Mouse (Mus musculus): Measurements from ENCODE around the gene Actl10. TPM values are rescaled to one million over a fixed set of nuclear protein-coding genes. Genes with fewer than 3 reads are reported as not detected.

The Actl10 gene
- polyA plus RNA-seq, 1 experiment from 2014 or later: not detected

GRCm38 (mm10) chr2:154522334-154522733, 29.2 kb upstream of the Actl10 start:
- Histone ChIP-seq H3K9me3 (replicated peaks; ENCODE audit: control insufficient read depth, low read length) (no peaks in the 10 kb centered on the region), H3K4me3 (ENCODE audit: low read depth, low read length) (no peak overlapping the region), H3K4me1 (ENCODE audit: control insufficient read depth, insufficient read depth, low read length) (no peaks in the 10 kb centered on the region), H3K27me3 (ENCODE audit: control insufficient read depth, insufficient read depth, low read length) (no peaks in the 10 kb centered on the region), H3K27ac (replicated peaks; ENCODE audit: low read depth, low read length) (no peak overlapping the region), H3K4me2 (ENCODE audit: low read depth, low read length) (no peak overlapping the region), H3K36me3 (replicated peaks; ENCODE audit: control insufficient read depth, insufficient read depth, low read depth, low read length) (no peaks in the 10 kb centered on the region; the same call in 1 of the 2 replicates), H3K9ac (replicated peaks; ENCODE audit: low read length) (no peak overlapping the region)
- DNase-seq (ENCODE audit: low spot score) (no peak), ATAC-seq (replicated peaks; ENCODE audit: insufficient number of reproducible peaks, low FRiP score, low TSS enrichment, low read depth) (no peak)
- 89% methylated on average over 5 of the region's 5 CpGs for WGBS

GRCm38 (mm10) chr2:154525285-154525684, 26.3 kb upstream of the Actl10 start:
- H3K27ac ChIP-seq (replicated peaks; ENCODE audit: low read depth, low read length): no peak overlapping the region
- no peak for DNase-seq (ENCODE audit: low spot score)
- H3K4me1 ChIP-seq (ENCODE audit: control insufficient read depth, insufficient read depth, low read length): no peaks in the 10 kb centered on the region
- no peak overlapping the region for H3K9ac ChIP-seq (replicated peaks; ENCODE audit: low read length)
- 92% methylated on average over 2 of the region's 2 CpGs for WGBS
- H3K27me3 ChIP-seq (ENCODE audit: control insufficient read depth, insufficient read depth, low read length): no peaks in the 10 kb centered on the region
- H3K9me3 ChIP-seq (replicated peaks; ENCODE audit: control insufficient read depth, low read length): no peaks in the 10 kb centered on the region
- no peak for ATAC-seq (replicated peaks; ENCODE audit: insufficient number of reproducible peaks, low FRiP score, low TSS enrichment, low read depth)
- H3K4me3 ChIP-seq (ENCODE audit: low read depth, low read length): no peak overlapping the region
- peaks cover 3% of the 10 kb centered on the region for H3K36me3 ChIP-seq (replicated peaks; ENCODE audit: control insufficient read depth, insufficient read depth, low read depth, low read length)
- H3K4me2 ChIP-seq (ENCODE audit: low read depth, low read length): no peak overlapping the region

- Histone ChIP-seq H3K36me3 (replicated peaks; ENCODE audit: control insufficient read depth, insufficient read depth, low read depth, low read length) (peaks cover 3% of the 10 kb centered on the region), H3K27ac (replicated peaks; ENCODE audit: low read depth, low read length) (no peak overlapping the region), H3K9ac (replicated peaks; ENCODE audit: low read length) (no peak overlapping the region), H3K27me3 (ENCODE audit: control insufficient read depth, insufficient read depth, low read length) (no peaks in the 10 kb centered on the region), H3K4me1 (ENCODE audit: control insufficient read depth, insufficient read depth, low read length) (no peaks in the 10 kb centered on the region), H3K4me3 (ENCODE audit: low read depth, low read length) (no peak overlapping the region), H3K9me3 (replicated peaks; ENCODE audit: control insufficient read depth, low read length) (no peaks in the 10 kb centered on the region), H3K4me2 (ENCODE audit: low read depth, low read length) (no peak overlapping the region)
- no peak for ATAC-seq (replicated peaks; ENCODE audit: insufficient number of reproducible peaks, low FRiP score, low TSS enrichment, low read depth)
- 83% methylated on average over 3 of the region's 3 CpGs for WGBS
- no peak for DNase-seq (ENCODE audit: low spot score)
Measured at GRCm38 (mm10) chr2:154526531-154526930, 25.0 kb upstream of the Actl10 start.

- H3K36me3 ChIP-seq (replicated peaks; ENCODE audit: control insufficient read depth, insufficient read depth, low read depth, low read length): peaks cover 11% of the 10 kb centered on the region
- H3K27ac ChIP-seq (replicated peaks; ENCODE audit: low read depth, low read length): no peak overlapping the region
- no peak for ATAC-seq (replicated peaks; ENCODE audit: insufficient number of reproducible peaks, low FRiP score, low TSS enrichment, low read depth)
Measured at GRCm38 (mm10) chr2:154532888-154533287, 18.7 kb upstream of the Actl10 start.

DNA sequence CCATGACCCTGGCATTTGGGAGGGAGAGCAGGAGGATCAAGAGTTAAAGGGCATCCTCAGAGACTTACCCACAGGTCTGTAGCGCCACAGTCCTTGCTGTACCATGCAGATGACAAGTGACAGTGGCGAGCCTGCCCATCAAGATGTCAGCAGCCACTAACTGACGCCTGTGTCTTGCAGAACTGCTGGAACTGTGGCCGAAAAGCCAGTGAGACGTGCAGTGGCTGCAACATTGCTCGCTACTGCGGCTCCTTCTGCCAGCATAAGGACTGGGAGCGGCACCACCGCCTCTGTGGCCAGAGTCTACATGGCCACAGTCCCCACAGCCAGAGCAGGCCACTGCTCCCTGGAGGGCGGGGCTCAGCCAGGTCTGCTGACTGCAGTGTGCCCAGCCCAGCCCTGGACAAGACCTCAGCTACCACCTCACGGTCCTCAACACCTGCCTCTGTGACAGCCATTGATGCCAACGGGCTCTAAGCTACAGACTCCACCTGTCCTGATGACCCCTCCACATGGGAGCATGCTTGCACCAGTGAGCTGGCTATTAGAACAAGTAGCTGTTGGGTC, 16.8 kb upstream of the Actl10 start:
- H3K4me3 ChIP-seq (ENCODE audit: low read depth, low read length): no peak overlapping the region
- 94% methylated on average over 12 of the region's 12 CpGs for WGBS
- no peak overlapping the region for H3K9ac ChIP-seq (replicated peaks; ENCODE audit: low read length)
- no peaks in the 10 kb centered on the region for H3K9me3 ChIP-seq (replicated peaks; ENCODE audit: control insufficient read depth, low read length)
- H3K27me3 ChIP-seq (ENCODE audit: control insufficient read depth, insufficient read depth, low read length): no peaks in the 10 kb centered on the region
- DNase-seq (ENCODE audit: low spot score) (no peak), ATAC-seq (replicated peaks; ENCODE audit: insufficient number of reproducible peaks, low FRiP score, low TSS enrichment, low read depth) (no peak)
- H3K36me3 ChIP-seq (replicated peaks; ENCODE audit: control insufficient read depth, insufficient read depth, low read depth, low read length): peaks cover 8% of the 10 kb centered on the region; the same call in 1 of the 2 replicates
- H3K4me2 ChIP-seq (ENCODE audit: low read depth, low read length): no peak overlapping the region
- no peaks in the 10 kb centered on the region for H3K4me1 ChIP-seq (ENCODE audit: control insufficient read depth, insufficient read depth, low read length)
- H3K27ac ChIP-seq (replicated peaks; ENCODE audit: low read depth, low read length): no peak overlapping the region

More at GRCm38 (mm10) chr2:154532888-154533287, 18.7 kb upstream of the Actl10 start:
- H3K9me3 ChIP-seq (replicated peaks; ENCODE audit: control insufficient read depth, low read length): no peaks in the 10 kb centered on the region
- H3K4me1 ChIP-seq (ENCODE audit: control insufficient read depth, insufficient read depth, low read length): no peaks in the 10 kb centered on the region
- H3K4me2 ChIP-seq (ENCODE audit: low read depth, low read length): no peak overlapping the region
- DNase-seq (ENCODE audit: low spot score): no peak
- WGBS: 68% methylated on average over 3 of the region's 3 CpGs
- no peak overlapping the region for H3K4me3 ChIP-seq (ENCODE audit: low read depth, low read length)
- no peaks in the 10 kb centered on the region for H3K27me3 ChIP-seq (ENCODE audit: control insufficient read depth, insufficient read depth, low read length)
- H3K9ac ChIP-seq (replicated peaks; ENCODE audit: low read length): no peak overlapping the region

- WGBS: 75% methylated on average over 2 of the region's 2 CpGs
- H3K4me2 ChIP-seq (ENCODE audit: low read depth, low read length): no peak overlapping the region
- H3K27me3 ChIP-seq (ENCODE audit: control insufficient read depth, insufficient read depth, low read length): no peaks in the 10 kb centered on the region
- no peak overlapping the region for H3K9ac ChIP-seq (replicated peaks; ENCODE audit: low read length)
- DNase-seq (ENCODE audit: low spot score): no peak
- H3K27ac ChIP-seq (replicated peaks; ENCODE audit: low read depth, low read length): no peak overlapping the region
- ATAC-seq (replicated peaks; ENCODE audit: insufficient number of reproducible peaks, low FRiP score, low TSS enrichment, low read depth): no peak
- peaks cover 8% of the 10 kb centered on the region; the same call in 1 of the 2 replicates for H3K36me3 ChIP-seq (replicated peaks; ENCODE audit: control insufficient read depth, insufficient read depth, low read depth, low read length)
- H3K4me3 ChIP-seq (ENCODE audit: low read depth, low read length): no peak overlapping the region
- H3K9me3 ChIP-seq (replicated peaks; ENCODE audit: control insufficient read depth, low read length): no peaks in the 10 kb centered on the region
- no peaks in the 10 kb centered on the region for H3K4me1 ChIP-seq (ENCODE audit: control insufficient read depth, insufficient read depth, low read length)
Measured at GRCm38 (mm10) chr2:154538310-154538709, 13.3 kb upstream of the Actl10 start.

- DNase-seq (ENCODE audit: low spot score) (no peak), ATAC-seq (replicated peaks; ENCODE audit: insufficient number of reproducible peaks, low FRiP score, low TSS enrichment, low read depth) (no peak)
- H3K4me1 ChIP-seq (ENCODE audit: control insufficient read depth, insufficient read depth, low read length): no peaks in the 10 kb centered on the region
- H3K27ac ChIP-seq (replicated peaks; ENCODE audit: low read depth, low read length): no peak overlapping the region
- no peaks in the 10 kb centered on the region for H3K9me3 ChIP-seq (replicated peaks; ENCODE audit: control insufficient read depth, low read length)
- no peak overlapping the region for H3K4me3 ChIP-seq (ENCODE audit: low read depth, low read length)
- WGBS: 72% methylated on average over 3 of the region's 3 CpGs
- H3K27me3 ChIP-seq (ENCODE audit: control insufficient read depth, insufficient read depth, low read length): no peaks in the 10 kb centered on the region
- H3K4me2 ChIP-seq (ENCODE audit: low read depth, low read length): no peak overlapping the region
- peaks cover 8% of the 10 kb centered on the region; the same call in 1 of the 2 replicates for H3K36me3 ChIP-seq (replicated peaks; ENCODE audit: control insufficient read depth, insufficient read depth, low read depth, low read length)
- H3K9ac ChIP-seq (replicated peaks; ENCODE audit: low read length): no peak overlapping the region
Measured at GRCm38 (mm10) chr2:154538710-154539109, 12.9 kb upstream of the Actl10 start.

GRCm38 (mm10) chr2:154539720-154540119, 11.9 kb upstream of the Actl10 start:
- H3K9me3 ChIP-seq (replicated peaks; ENCODE audit: control insufficient read depth, low read length): no peaks in the 10 kb centered on the region
- no peak overlapping the region for H3K9ac ChIP-seq (replicated peaks; ENCODE audit: low read length)
- peaks cover 7% of the 10 kb centered on the region; the same call in 1 of the 2 replicates for H3K36me3 ChIP-seq (replicated peaks; ENCODE audit: control insufficient read depth, insufficient read depth, low read depth, low read length)

More at GRCm38 (mm10) chr2:154539720-154540119, 11.9 kb upstream of the Actl10 start:
- Histone ChIP-seq H3K4me1 (ENCODE audit: control insufficient read depth, insufficient read depth, low read length) (no peaks in the 10 kb centered on the region), H3K27ac (replicated peaks; ENCODE audit: low read depth, low read length) (no peak overlapping the region), H3K27me3 (ENCODE audit: control insufficient read depth, insufficient read depth, low read length) (no peaks in the 10 kb centered on the region; the same call in 1 of the 2 replicates), H3K4me2 (ENCODE audit: low read depth, low read length) (no peak overlapping the region), H3K4me3 (ENCODE audit: low read depth, low read length) (no peak overlapping the region)
- ATAC-seq (replicated peaks; ENCODE audit: insufficient number of reproducible peaks, low FRiP score, low TSS enrichment, low read depth) (no peak), DNase-seq (ENCODE audit: low spot score) (peak; percentile 38)
- 81% methylated on average over 3 of the region's 3 CpGs for WGBS
